Mouse (Mus musculus): ENCODE data around the gene Kcnk5. TPM values are rescaled to one million over a fixed set of nuclear protein-coding genes. Genes with fewer than 3 reads are reported as not detected.

Kcnk5 gene
- polyA plus RNA-seq, 1 experiment = 7.2 TPM

- H3K27me3 ChIP-seq (ENCODE audit: control insufficient read depth, insufficient read depth, insufficient read length) = no peaks in the 10 kb centered on the region
These were observed 8.1 kb upstream of the Kcnk5 start for GRCm38 (mm10) chr14:20189751-20190150.

GRCm38 (mm10) chr14:20185426-20185825 is 3.8 kb upstream of the Kcnk5 start:
- TF ChIP-seq E2F4 (IDR thresholded peaks at IDR 0.05; ENCODE audit: insufficient read depth) (no peak), CEBPB (IDR thresholded peaks at IDR 0.05; ENCODE audit: insufficient read depth, poor library complexity, severe bottlenecking) (no peak), POLR2AphosphoS2 (IDR thresholded peaks at IDR 0.05; ENCODE audit: insufficient read length, low read depth) (no peak), MAX (IDR thresholded peaks at IDR 0.05; ENCODE audit: low read depth) (no peak), MYOG (IDR thresholded peaks at IDR 0.05; ENCODE audit: control insufficient read depth in 1 of 3, insufficient read depth in 1 of 3, insufficient read length in 2 of 3, low read depth in 2 of 3) (no peak), TCF12 (IDR thresholded peaks at IDR 0.05; ENCODE audit: insufficient read depth, poor library complexity, severe bottlenecking) (no peak), POLR2A (IDR thresholded peaks at IDR 0.05; ENCODE audit: insufficient read length, low read depth) (no peak), SRF (IDR thresholded peaks at IDR 0.05; ENCODE audit: control insufficient read depth, insufficient read length, low read depth) (no peak), TCF3 (IDR thresholded peaks at IDR 0.05; ENCODE audit: insufficient read length, low read depth) (no peak), USF1 (IDR thresholded peaks at IDR 0.05; ENCODE audit: low read depth) (no peak), REST (IDR thresholded peaks at IDR 0.05; ENCODE audit: insufficient read depth, insufficient read length) (no peak), MYOD1 (IDR thresholded peaks at IDR 0.05; ENCODE audit: control insufficient read depth in 1 of 3, insufficient read length in 2 of 3, low read depth in 2 of 3) (no peak)
- Histone ChIP-seq H3K4me2 (ENCODE audit: low read depth) (no peak overlapping the region), H3K79me2 (ENCODE audit: control insufficient read depth, insufficient read depth) (peaks cover 2% of the 10 kb centered on the region), H3ac (ENCODE audit: control insufficient read depth, insufficient read length) (no peak overlapping the region), H3K36me3 (ENCODE audit: control insufficient read depth, insufficient read depth) (no peaks in the 10 kb centered on the region), H3K27me3 (ENCODE audit: control insufficient read depth, insufficient read depth, insufficient read length) (no peaks in the 10 kb centered on the region), H3K4me3 (no peak overlapping the region)

More at GRCm38 (mm10) chr14:20189751-20190150, 8.1 kb upstream of the Kcnk5 start:
- no peak overlapping the region for H3K4me3 ChIP-seq
- no peak overlapping the region for H3K4me2 ChIP-seq (ENCODE audit: low read depth)
- H3ac ChIP-seq (ENCODE audit: control insufficient read depth, insufficient read length) = no peak overlapping the region
- no peak for TF ChIP-seq TCF12 (IDR thresholded peaks at IDR 0.05; ENCODE audit: insufficient read depth, poor library complexity, severe bottlenecking)
- no peak for TF ChIP-seq MAX (IDR thresholded peaks at IDR 0.05; ENCODE audit: low read depth)
- no peak for TF ChIP-seq POLR2AphosphoS2 (IDR thresholded peaks at IDR 0.05; ENCODE audit: insufficient read length, low read depth)
- no peak for TF ChIP-seq POLR2A (IDR thresholded peaks at IDR 0.05; ENCODE audit: insufficient read length, low read depth)
- TF ChIP-seq E2F4 (IDR thresholded peaks at IDR 0.05; ENCODE audit: insufficient read depth) = no peak
- no peak for TF ChIP-seq CEBPB (IDR thresholded peaks at IDR 0.05; ENCODE audit: insufficient read depth, poor library complexity, severe bottlenecking)
- TF ChIP-seq MYOG (IDR thresholded peaks at IDR 0.05; ENCODE audit: control insufficient read depth in 1 of 3, insufficient read depth in 1 of 3, insufficient read length in 2 of 3, low read depth in 2 of 3) = no peak
- no peak for TF ChIP-seq USF1 (IDR thresholded peaks at IDR 0.05; ENCODE audit: low read depth)
- no peak for TF ChIP-seq TCF3 (IDR thresholded peaks at IDR 0.05; ENCODE audit: insufficient read length, low read depth)
- TF ChIP-seq REST (IDR thresholded peaks at IDR 0.05; ENCODE audit: insufficient read depth, insufficient read length) = no peak
- no peak for TF ChIP-seq SRF (IDR thresholded peaks at IDR 0.05; ENCODE audit: control insufficient read depth, insufficient read length, low read depth)
- no peak for TF ChIP-seq MYOD1 (IDR thresholded peaks at IDR 0.05; ENCODE audit: control insufficient read depth in 1 of 3, insufficient read length in 2 of 3, low read depth in 2 of 3)
- no peaks in the 10 kb centered on the region for H3K79me2 ChIP-seq (ENCODE audit: control insufficient read depth, insufficient read depth)
- no peaks in the 10 kb centered on the region for H3K36me3 ChIP-seq (ENCODE audit: control insufficient read depth, insufficient read depth)

- Histone ChIP-seq H3K79me2 (ENCODE audit: control insufficient read depth, insufficient read depth) (peaks cover 19% of the 10 kb centered on the region), H3K27me3 (ENCODE audit: control insufficient read depth, insufficient read depth, insufficient read length) (no peaks in the 10 kb centered on the region), H3K4me3 (no peak overlapping the region), H3K4me2 (ENCODE audit: low read depth) (no peak overlapping the region), H3ac (ENCODE audit: control insufficient read depth, insufficient read length) (no peak overlapping the region), H3K36me3 (ENCODE audit: control insufficient read depth, insufficient read depth) (no peaks in the 10 kb centered on the region)
- TF ChIP-seq REST (IDR thresholded peaks at IDR 0.05; ENCODE audit: insufficient read depth, insufficient read length) = no peak
- no peak for TF ChIP-seq MAX (IDR thresholded peaks at IDR 0.05; ENCODE audit: low read depth)
- no peak for TF ChIP-seq TCF3 (IDR thresholded peaks at IDR 0.05; ENCODE audit: insufficient read length, low read depth)
- TF ChIP-seq USF1 (IDR thresholded peaks at IDR 0.05; ENCODE audit: low read depth) = no peak
- TF ChIP-seq POLR2AphosphoS2 (IDR thresholded peaks at IDR 0.05; ENCODE audit: insufficient read length, low read depth) = no peak
- no peak for TF ChIP-seq POLR2A (IDR thresholded peaks at IDR 0.05; ENCODE audit: insufficient read length, low read depth)
- no peak for TF ChIP-seq MYOD1 (IDR thresholded peaks at IDR 0.05; ENCODE audit: control insufficient read depth in 1 of 3, insufficient read length in 2 of 3, low read depth in 2 of 3)
- no peak for TF ChIP-seq E2F4 (IDR thresholded peaks at IDR 0.05; ENCODE audit: insufficient read depth)
- TF ChIP-seq TCF12 (IDR thresholded peaks at IDR 0.05; ENCODE audit: insufficient read depth, poor library complexity, severe bottlenecking) = no peak
- no peak for TF ChIP-seq SRF (IDR thresholded peaks at IDR 0.05; ENCODE audit: control insufficient read depth, insufficient read length, low read depth)
- TF ChIP-seq MYOG (IDR thresholded peaks at IDR 0.05; ENCODE audit: control insufficient read depth in 1 of 3, insufficient read depth in 1 of 3, insufficient read length in 2 of 3, low read depth in 2 of 3) = no peak
- no peak for TF ChIP-seq CEBPB (IDR thresholded peaks at IDR 0.05; ENCODE audit: insufficient read depth, poor library complexity, severe bottlenecking)
These were observed 2.1 kb upstream of the Kcnk5 start for GRCm38 (mm10) chr14:20183701-20184100.

GRCm38 (mm10) chr14:20182596-20182995 is 987 bp upstream of the Kcnk5 start:
- no peaks in the 10 kb centered on the region for H3K27me3 ChIP-seq (ENCODE audit: control insufficient read depth, insufficient read depth, insufficient read length)
- TF ChIP-seq SRF (IDR thresholded peaks at IDR 0.05; ENCODE audit: control insufficient read depth, insufficient read length, low read depth) = no peak
- no peak for TF ChIP-seq TCF3 (IDR thresholded peaks at IDR 0.05; ENCODE audit: insufficient read length, low read depth)
- no peak for TF ChIP-seq REST (IDR thresholded peaks at IDR 0.05; ENCODE audit: insufficient read depth, insufficient read length)
- TF ChIP-seq TCF12 (IDR thresholded peaks at IDR 0.05; ENCODE audit: insufficient read depth, poor library complexity, severe bottlenecking) = no peak
- TF ChIP-seq POLR2A (IDR thresholded peaks at IDR 0.05; ENCODE audit: insufficient read length, low read depth) = no peak
- no peak for TF ChIP-seq POLR2AphosphoS2 (IDR thresholded peaks at IDR 0.05; ENCODE audit: insufficient read length, low read depth)
- TF ChIP-seq E2F4 (IDR thresholded peaks at IDR 0.05; ENCODE audit: insufficient read depth) = no peak
- TF ChIP-seq MYOD1 (IDR thresholded peaks at IDR 0.05; ENCODE audit: control insufficient read depth in 1 of 3, insufficient read length in 2 of 3, low read depth in 2 of 3) = no peak
- no peak for TF ChIP-seq MAX (IDR thresholded peaks at IDR 0.05; ENCODE audit: low read depth)
- TF ChIP-seq CEBPB (IDR thresholded peaks at IDR 0.05; ENCODE audit: insufficient read depth, poor library complexity, severe bottlenecking) = no peak
- no peak for TF ChIP-seq MYOG (IDR thresholded peaks at IDR 0.05; ENCODE audit: control insufficient read depth in 1 of 3, insufficient read depth in 1 of 3, insufficient read length in 2 of 3, low read depth in 2 of 3)
- no peak for TF ChIP-seq USF1 (IDR thresholded peaks at IDR 0.05; ENCODE audit: low read depth)
- no peak overlapping the region for H3ac ChIP-seq (ENCODE audit: control insufficient read depth, insufficient read length)
- no peak overlapping the region for H3K4me3 ChIP-seq
- no peaks in the 10 kb centered on the region for H3K36me3 ChIP-seq (ENCODE audit: control insufficient read depth, insufficient read depth)
- H3K4me2 ChIP-seq (ENCODE audit: low read depth) = no peak overlapping the region
- H3K79me2 ChIP-seq (ENCODE audit: control insufficient read depth, insufficient read depth) = peaks cover 27% of the 10 kb centered on the region

All from myocyte (in vitro differentiated cells).